Mouse (Mus musculus): Measurements from ENCODE around the gene Sspn.

DNA sequence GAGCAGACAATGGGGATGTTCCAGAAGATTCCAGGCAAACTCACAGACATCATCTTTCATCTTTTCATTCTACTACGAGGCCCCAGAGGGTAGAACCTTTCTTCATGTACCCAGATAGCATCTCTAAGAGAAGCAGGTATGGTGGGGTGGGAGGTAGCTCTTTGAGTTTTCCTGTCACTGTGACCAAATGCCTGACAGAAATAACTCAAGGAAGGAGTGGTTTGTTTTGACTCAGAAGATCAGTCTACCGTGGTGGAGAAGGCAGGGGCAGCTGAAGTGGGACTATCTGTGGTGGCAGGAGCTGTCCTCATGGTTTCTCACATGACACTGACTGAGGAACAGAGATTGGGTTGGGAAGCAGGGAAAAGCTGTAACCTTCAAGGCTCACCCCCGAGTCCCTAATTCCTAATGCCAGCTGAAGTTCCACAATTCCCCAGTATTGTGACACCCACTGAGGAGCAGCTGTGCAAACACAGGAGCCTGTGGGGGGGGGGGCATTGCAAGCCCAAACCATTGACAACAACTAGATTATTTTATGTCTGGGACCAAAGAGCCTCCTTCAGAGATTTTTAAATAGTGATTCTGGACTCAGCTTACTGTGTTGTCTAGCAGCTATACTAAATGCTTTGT, 74.6 kb downstream of the Sspn start:
- no peak for TF ChIP-seq CTCF (IDR thresholded peaks at IDR 0.05; ENCODE audit: insufficient read depth, low read depth, low read length)
- TF ChIP-seq POLR2A (IDR thresholded peaks at IDR 0.05; ENCODE audit: insufficient read depth, low read depth, low read length), result no peak
